Mouse (Mus musculus): Measurements from ENCODE around the gene Mus81. TPM values are rescaled to one million over a fixed set of nuclear protein-coding genes. Genes with fewer than 3 reads are reported as not detected.

Gene Mus81
- polyA plus RNA-seq, 2 experiments: 11.4 to 13.8 TPM

- H3K27ac ChIP-seq: no peak overlapping the region
- H3K4me1 ChIP-seq (replicated peaks; ENCODE audit: control insufficient read depth in 2 of 2, insufficient read depth in 2 of 2, low read length in 1 of 2): peaks cover 19 to 22% of the 10 kb centered on the region in 2 experiments
- no peaks in the 10 kb centered on the region for H3K27me3 ChIP-seq (ENCODE audit: control insufficient read depth, insufficient read depth, low read length)
- ATAC-seq (ENCODE audit: insufficient read depth): no peak
- WGBS (ENCODE audit: insufficient replicate concordance): 55% methylated on average over 7 of the region's 7 CpGs
- H3K9me3 ChIP-seq (ENCODE audit: control insufficient read depth, low read length): no peaks in the 10 kb centered on the region
- no peak overlapping the region for H3K9ac ChIP-seq (replicated peaks)
- no peaks in the 10 kb centered on the region; the same call in 1 of the 2 replicates for H3K36me3 ChIP-seq (replicated peaks; ENCODE audit: control insufficient read depth, insufficient read depth, low read depth)
- TF ChIP-seq EP300 (IDR thresholded peaks at IDR 0.05; ENCODE audit: low read depth) (no peak), CTCF (IDR thresholded peaks at IDR 0.05; ENCODE audit: low read depth) (no peak)
- DNase-seq (ENCODE audit: low read depth in 3 of 3, low spot score in 3 of 3): no peak
- H3K4me3 ChIP-seq (ENCODE audit: insufficient read depth in 1 of 2, low read depth in 2 of 2, low read length in 2 of 2): no peak overlapping the region
- H3K4me2 ChIP-seq (ENCODE audit: low read depth): no peak overlapping the region
Measured at GRCm38 (mm10) chr19:5459019-5459418, 29.2 kb downstream of the Mus81 start.

DNA sequence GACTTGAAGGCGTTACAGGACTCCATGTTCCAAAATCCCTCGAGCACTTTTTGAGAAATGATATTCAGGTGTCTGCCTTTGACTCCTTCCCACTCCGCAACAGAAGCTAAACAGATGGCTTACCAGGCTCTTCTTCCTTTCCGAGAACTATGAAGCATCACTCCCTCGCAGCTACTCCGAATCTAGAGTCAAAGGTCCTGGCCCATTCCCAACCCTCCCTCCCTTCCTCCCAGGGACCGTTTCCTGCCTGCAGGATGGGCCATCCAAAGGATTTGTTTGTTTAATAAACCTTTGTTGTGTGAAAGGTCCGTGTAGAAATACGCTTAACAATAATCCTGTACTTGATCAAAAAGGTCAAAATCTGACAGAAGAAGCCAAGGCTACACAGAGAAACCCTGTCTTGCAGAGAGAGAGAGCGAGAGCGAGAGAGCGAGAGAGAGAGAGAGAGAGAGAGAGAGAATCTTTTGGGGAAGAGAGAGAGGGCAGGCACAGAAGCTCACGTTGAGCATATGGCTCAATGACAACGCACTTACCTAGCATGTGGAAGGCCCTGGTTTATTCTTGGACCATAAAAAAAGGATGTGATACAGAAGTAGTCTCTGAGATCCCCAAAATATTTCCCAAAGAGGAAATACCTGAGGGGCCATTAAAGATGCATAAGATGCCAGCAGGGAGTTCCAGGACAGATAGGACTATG lies 30.3 kb downstream of the Mus81 start, which contains the start of gene Ccdc85b:
TSS of gene Ccdc85b (minus strand) at position 149 of the 697 bp plus-strand sequence.
- ATAC-seq (ENCODE audit: insufficient read depth) (0 out of 2 replicates have a peak, but pooled peaks have one; percentile 2), DNase-seq (ENCODE audit: low read depth in 3 of 3, low spot score in 3 of 3) (no peak)
- Histone ChIP-seq H3K27ac (peak within 1 kb of the TSS; percentile 15), H3K36me3 (replicated peaks; ENCODE audit: control insufficient read depth, insufficient read depth, low read depth) (no peaks in the 10 kb centered on the region), H3K4me1 (replicated peaks; ENCODE audit: control insufficient read depth in 2 of 2, insufficient read depth in 2 of 2, low read length in 1 of 2) (peaks cover 19 to 22% of the 10 kb centered on the region in 2 experiments), H3K4me3 (ENCODE audit: insufficient read depth in 1 of 2, low read depth in 2 of 2, low read length in 2 of 2) (peak within 1 kb of the TSS; percentile 68 to 69), H3K27me3 (ENCODE audit: control insufficient read depth, insufficient read depth, low read length) (no peaks in the 10 kb centered on the region), H3K9me3 (ENCODE audit: control insufficient read depth, low read length) (no peaks in the 10 kb centered on the region), H3K4me2 (ENCODE audit: low read depth) (peak within 1 kb of the TSS; percentile 77), H3K9ac (replicated peaks) (peak within 1 kb of the TSS; percentile 67)
- 18% methylated on average over 14 of the region's 14 CpGs for WGBS (ENCODE audit: insufficient replicate concordance)
- no peak for TF ChIP-seq EP300 (IDR thresholded peaks at IDR 0.05; ENCODE audit: low read depth)
- no peak for TF ChIP-seq CTCF (IDR thresholded peaks at IDR 0.05; ENCODE audit: low read depth)

GRCm38 (mm10) chr19:5456922-5457745 lies 31.1 kb downstream of the Mus81 start:
- TF ChIP-seq CTCF (IDR thresholded peaks at IDR 0.05; ENCODE audit: low read depth): peak; percentile 5; the same call in 1 of the 2 replicates
- TF ChIP-seq EP300 (IDR thresholded peaks at IDR 0.05; ENCODE audit: low read depth): no peak
- Histone ChIP-seq H3K4me3 (ENCODE audit: insufficient read depth in 1 of 2, low read depth in 2 of 2, low read length in 2 of 2) (peak overlapping the region; percentile 68 to 69), H3K4me1 (replicated peaks; ENCODE audit: control insufficient read depth in 2 of 2, insufficient read depth in 2 of 2, low read length in 1 of 2) (peaks cover 19 to 22% of the 10 kb centered on the region in 2 experiments), H3K9ac (replicated peaks) (peak overlapping the region; percentile 67), H3K36me3 (replicated peaks; ENCODE audit: control insufficient read depth, insufficient read depth, low read depth) (no peaks in the 10 kb centered on the region), H3K27me3 (ENCODE audit: control insufficient read depth, insufficient read depth, low read length) (no peaks in the 10 kb centered on the region), H3K9me3 (ENCODE audit: control insufficient read depth, low read length) (no peaks in the 10 kb centered on the region), H3K4me2 (ENCODE audit: low read depth) (peak overlapping the region; percentile 77), H3K27ac (peak overlapping the region; percentile 15)
- DNase-seq (ENCODE audit: low read depth in 3 of 3, low spot score in 3 of 3): peak; percentile 80 to 83 (median 80)
- WGBS (ENCODE audit: insufficient replicate concordance): under 1% methylated on average over 70 of the region's 70 CpGs
- peak; percentile 87 for ATAC-seq (ENCODE audit: insufficient read depth)

GRCm38 (mm10) chr19:5456241-5456921 lies 31.8 kb downstream of the Mus81 start:
- ATAC-seq (ENCODE audit: insufficient read depth): no peak; the same call in 1 of the 2 replicates
- H3K36me3 ChIP-seq (replicated peaks; ENCODE audit: control insufficient read depth, insufficient read depth, low read depth): no peaks in the 10 kb centered on the region
- peaks cover 19 to 22% of the 10 kb centered on the region in 2 experiments for H3K4me1 ChIP-seq (replicated peaks; ENCODE audit: control insufficient read depth in 2 of 2, insufficient read depth in 2 of 2, low read length in 1 of 2)
- H3K9ac ChIP-seq (replicated peaks): peak overlapping the region; percentile 67
- 3% methylated on average over 26 of the region's 26 CpGs for WGBS (ENCODE audit: insufficient replicate concordance)
- H3K9me3 ChIP-seq (ENCODE audit: control insufficient read depth, low read length): no peaks in the 10 kb centered on the region
- H3K27me3 ChIP-seq (ENCODE audit: control insufficient read depth, insufficient read depth, low read length): no peaks in the 10 kb centered on the region
- no peak for DNase-seq (ENCODE audit: low read depth in 3 of 3, low spot score in 3 of 3)
- TF ChIP-seq EP300 (IDR thresholded peaks at IDR 0.05; ENCODE audit: low read depth) (no peak), CTCF (IDR thresholded peaks at IDR 0.05; ENCODE audit: low read depth) (no peak)
- peak overlapping the region; percentile 77 for H3K4me2 ChIP-seq (ENCODE audit: low read depth)
- H3K27ac ChIP-seq: no peak overlapping the region
- H3K4me3 ChIP-seq (ENCODE audit: insufficient read depth in 1 of 2, low read depth in 2 of 2, low read length in 2 of 2): peak overlapping the region; percentile 68 to 69

Data from liver, embryonic 14.5 days (tissue).